10 mouse cellular contexts compared by ENCODE assay signal in genomic region chr11:44621615-44622014, GRCm38 (mm10). TPM values are rescaled to one million over a fixed set of nuclear protein-coding genes. Genes with fewer than 3 reads are reported as not detected.
DNase-seq lines count a peak whose midpoint lies in the region; ATAC-seq lines count a peak whose summit lies in the region.
"Had no signal": no experiment of that assay in that cellular context is flagged by ENCODE, and none has a peak within 500 bp of the region (broad histone marks: within the 10 kb centered on the region; RNA-seq: fewer than 3 reads in every experiment).

No protein-coding gene starts in this region.

- 25% methylated on average over 10 of the region's 10 CpGs for WGBS in forebrain, embryonic 15.5 days
- WGBS in midbrain, embryonic 10.5 days = 15% methylated on average over 10 of the region's 10 CpGs

- peak overlapping the region; percentile 48; the same call in 1 of the 2 replicates for H3K4me3 ChIP-seq in forebrain, embryonic 15.5 days
- peak overlapping the region; percentile 68 for H3K4me3 ChIP-seq in midbrain, embryonic 10.5 days
- H3K4me3 ChIP-seq: liver, embryonic 12.5 days had no signal

- intact Hi-C loops in gastrocnemius, postnatal 14 days (cut with DNase I; ENCODE audit: low total_unique reads) = no loop called here

- H3K9me3 ChIP-seq in forebrain, embryonic 15.5 days = no peaks in the 10 kb centered on the region
- H3K9me3 ChIP-seq in midbrain, embryonic 10.5 days (replicated peaks) = no peaks in the 10 kb centered on the region
- H3K9me3 ChIP-seq: liver, embryonic 12.5 days had no signal

- H3K27me3 ChIP-seq in forebrain, embryonic 15.5 days = peaks cover 60% of the 10 kb centered on the region
- peaks cover 63% of the 10 kb centered on the region for H3K27me3 ChIP-seq in midbrain, embryonic 10.5 days (ENCODE audit: low read depth, poor library complexity, severe bottlenecking)

- no peak overlapping the region for H3K9ac ChIP-seq in forebrain, embryonic 15.5 days (replicated peaks)
- H3K9ac ChIP-seq: liver, embryonic 12.5 days had no signal

- DNase-seq in gastrocnemius, postnatal 10 days = peak; percentile 10
- DNase-seq in gastrocnemius, postnatal 14 days = no peak
- DNase-seq in ES-CJ7 (ENCODE audit: low read depth, low spot score) = peak; percentile 69
- DNase-seq in midbrain, embryonic 10.5 days (ENCODE audit: low spot score) = no peak
- DNase-seq in frontal cortex, postnatal 14 days (ENCODE audit: low spot score in 2 of 2) = no peak
- no peak for DNase-seq in left cerebral cortex, adult 11 months (ENCODE audit: low spot score)
- DNase-seq in frontal cortex, postnatal 10 days (ENCODE audit: low spot score in 2 of 2) = no peak
- DNase-seq: right cerebral cortex, postnatal 4 days had no signal

- H3K27ac ChIP-seq in forebrain, embryonic 15.5 days (replicated peaks) = 0 out of 2 replicates have a peak overlapping the region, but pooled peaks have one; percentile 1
- H3K27ac ChIP-seq in midbrain, embryonic 10.5 days (replicated peaks) = peak overlapping the region; percentile 88; the same call in 1 of the 2 replicates
- H3K27ac ChIP-seq: liver, embryonic 12.5 days had no signal

- H3K4me2 ChIP-seq in forebrain, embryonic 15.5 days (replicated peaks) = peak overlapping the region; percentile 4; the same call in 1 of the 2 replicates
- H3K4me2 ChIP-seq: liver, embryonic 12.5 days had no signal

- H3K36me3 ChIP-seq in forebrain, embryonic 15.5 days = no peaks in the 10 kb centered on the region
- H3K36me3 ChIP-seq in midbrain, embryonic 10.5 days = no peaks in the 10 kb centered on the region
- H3K36me3 ChIP-seq: liver, embryonic 12.5 days had no signal

- H3K4me1 ChIP-seq in forebrain, embryonic 15.5 days = peaks cover 30% of the 10 kb centered on the region
- peaks cover 44% of the 10 kb centered on the region for H3K4me1 ChIP-seq in midbrain, embryonic 10.5 days

- ATAC-seq in forebrain, embryonic 15.5 days (replicated peaks) = no peak
- ATAC-seq: liver, embryonic 12.5 days had no signal

RNA-seq across cellular contexts. Expression of gene Ebf1, which starts 4.5 kb away (rescaled TPM):
- 10 to 100 TPM; 25.8 to 36.2 TPM for total RNA-seq in gastrocnemius, postnatal 10 days (2021)
- total RNA-seq in gastrocnemius, postnatal 14 days (2021) = 10 to 100 TPM; 15.8 to 18.3 TPM
- polyA plus RNA-seq in forebrain, embryonic 15.5 days (2015; fragmentation: Nextera tagmentation; extraction: Ambion mirVana) = 35.6 and 44.7 TPM in 2 replicates
- polyA plus RNA-seq in midbrain, embryonic 10.5 days (2016; fragmentation: Nextera tagmentation; extraction: Ambion mirVana) = 31.8 and 49.2 TPM in 2 replicates

Comparison
In these comparisons a context has a peak if more than half of its experiments do, and no peak if none do; other contexts are left out.
1. DNase-seq: peak in gastrocnemius, postnatal 10 days (single experiment) and ES-CJ7 (single experiment); none in gastrocnemius, postnatal 14 days (single experiment), midbrain, embryonic 10.5 days (single experiment), frontal cortex, postnatal 14 days (0 of 2), left cerebral cortex, adult 11 months (single experiment) and frontal cortex, postnatal 10 days (0 of 2).